Mouse (Mus musculus) testis, adult 2 months (tissue): Measurements from ENCODE around the gene Entpd1.

Experiments used
- CTCF ChIP-seq: fragments of 200-500 bp; IDR thresholded peaks from 2 replicates; pipeline ENCODE4 v1.5.1; 2012; ENCODE audit warnings: low read depth, mild to moderate bottlenecking, inconsistent platforms, low read length, moderate library complexity; ENCODE audit not compliant: control insufficient read depth, insufficient read depth, insufficient replicate concordance
- POLR2A ChIP-seq: fragments of 200-500 bp; IDR thresholded peaks from 2 replicates; pipeline ENCODE4 v1.6.1; 2012; ENCODE audit warnings: low read depth, mild to moderate bottlenecking, inconsistent platforms, low read length, moderate library complexity; ENCODE audit not compliant: control insufficient read depth

DNA sequence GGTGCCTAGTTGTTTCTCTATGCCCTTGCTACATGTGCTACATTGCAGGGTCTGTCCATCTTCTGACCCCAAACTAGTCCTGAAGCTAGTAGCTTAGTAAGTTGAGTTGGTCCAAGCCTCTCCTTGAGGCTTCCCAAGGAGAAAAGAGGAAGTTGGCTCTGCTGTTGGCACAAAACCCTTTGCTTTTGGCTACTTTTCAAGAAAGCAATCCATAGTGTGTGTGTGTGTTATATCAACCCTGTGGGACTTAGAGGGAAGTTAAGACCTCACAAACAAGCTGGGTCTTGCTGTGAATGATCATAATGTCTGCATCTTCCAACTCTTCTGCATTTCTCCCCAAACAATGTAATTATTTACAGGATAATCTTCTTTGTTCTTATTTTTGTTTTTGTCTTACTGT, 16.8 kb downstream of the Entpd1 start:
- TF ChIP-seq CTCF (no peak), POLR2A (no peak)
